In genomic region chr4:119071648-119072362, GRCm38 (mm10) we compare ENCODE assay signal across 8 mouse cellular contexts. TPM values are rescaled to one million over a fixed set of nuclear protein-coding genes. Genes with fewer than 3 reads are reported as not detected.
A peak's percentile ranks its signal among the peaks of the same experiment; 100 is the strongest.
DNase-seq lines count a peak whose midpoint lies in the region; ATAC-seq and TF ChIP-seq lines count a peak whose summit lies in the region.

No protein-coding gene starts in this region.

- peak; percentile 62 for DNase-seq in forebrain, embryonic 11.5 days (ENCODE audit: low spot score)
- no peak for DNase-seq in lung, embryonic 14.5 days
- no peak for DNase-seq in lung, postnatal 0 days (ENCODE audit: low spot score)
- DNase-seq in forebrain, embryonic 14.5 days (ENCODE audit: low spot score): no peak
- DNase-seq in frontal cortex, postnatal 25 days (ENCODE audit: low spot score in 2 of 2): no peak
- DNase-seq in kidney, postnatal 36 days: no peak

- H3K4me2 ChIP-seq in forebrain, embryonic 11.5 days (ENCODE audit: low read depth, low read length, severe bottlenecking): peak overlapping the region; percentile 49
- no peak overlapping the region for H3K4me2 ChIP-seq in forebrain, embryonic 16.5 days (ENCODE audit: low read length)
- peak overlapping the region; percentile 16; the same call in 1 of the 2 replicates for H3K4me2 ChIP-seq in lung, embryonic 14.5 days
- no peak overlapping the region for H3K4me2 ChIP-seq in lung, postnatal 0 days (replicated peaks; ENCODE audit: low read depth, low read length)
- 0 out of 2 replicates have a peak overlapping the region, but pooled peaks have one; percentile 14 for H3K4me2 ChIP-seq in forebrain, embryonic 14.5 days (ENCODE audit: low read length)
- peak overlapping the region; percentile 4; the same call in 1 of the 2 replicates for H3K4me2 ChIP-seq in midbrain, embryonic 16.5 days (ENCODE audit: low read length)

- no peak for TF ChIP-seq CTCF in lung, embryonic 14.5 days (IDR thresholded peaks at IDR 0.05; ENCODE audit: low read depth)
- TF ChIP-seq CTCF in lung, postnatal 0 days (IDR thresholded peaks at IDR 0.05): no peak

- peak overlapping the region; percentile 71 for H3K27ac ChIP-seq in forebrain, embryonic 11.5 days (ENCODE audit: low read depth, low read length)
- H3K27ac ChIP-seq in forebrain, embryonic 16.5 days (ENCODE audit: low read length): no peak overlapping the region
- H3K27ac ChIP-seq in lung, embryonic 14.5 days (ENCODE audit: low read depth): peak overlapping the region; percentile 67
- H3K27ac ChIP-seq in lung, postnatal 0 days (ENCODE audit: low read length): no peak overlapping the region
- no peak overlapping the region for H3K27ac ChIP-seq in forebrain, embryonic 14.5 days (ENCODE audit: low read depth, low read length)
- H3K27ac ChIP-seq in midbrain, embryonic 16.5 days (ENCODE audit: low read length): no peak overlapping the region

- no peaks in the 10 kb centered on the region for H3K27me3 ChIP-seq in forebrain, embryonic 11.5 days (ENCODE audit: control insufficient read depth, insufficient read depth, low read length)
- H3K27me3 ChIP-seq in forebrain, embryonic 16.5 days (replicated peaks; ENCODE audit: control insufficient read depth, insufficient read depth, low read length): peaks cover 6% of the 10 kb centered on the region; the same call in 1 of the 2 replicates
- H3K27me3 ChIP-seq in lung, embryonic 14.5 days (ENCODE audit: insufficient read depth, low read length): peaks cover 12% of the 10 kb centered on the region
- no peaks in the 10 kb centered on the region; the same call in 1 of the 2 replicates for H3K27me3 ChIP-seq in lung, postnatal 0 days (replicated peaks; ENCODE audit: insufficient read depth, low read length)
- 0 out of 2 replicates have a peak, but pooled peaks cover 5% of the 10 kb centered on the region for H3K27me3 ChIP-seq in forebrain, embryonic 14.5 days (replicated peaks; ENCODE audit: control insufficient read depth, insufficient read depth, low read length)
- peaks cover 18% of the 10 kb centered on the region for H3K27me3 ChIP-seq in midbrain, embryonic 16.5 days (ENCODE audit: control insufficient read depth, insufficient read depth, low read depth, low read length)

- peak overlapping the region; percentile 49 for H3K9ac ChIP-seq in forebrain, embryonic 11.5 days (ENCODE audit: low read length)
- no peak overlapping the region for H3K9ac ChIP-seq in forebrain, embryonic 16.5 days (replicated peaks; ENCODE audit: low read depth, low read length)
- H3K9ac ChIP-seq in lung, embryonic 14.5 days: no peak overlapping the region
- H3K9ac ChIP-seq in lung, postnatal 0 days (replicated peaks; ENCODE audit: low read depth): no peak overlapping the region
- H3K9ac ChIP-seq in forebrain, embryonic 14.5 days (ENCODE audit: low read length): no peak overlapping the region
- no peak overlapping the region for H3K9ac ChIP-seq in midbrain, embryonic 16.5 days (ENCODE audit: low read depth, low read length)

- H3K4me3 ChIP-seq in forebrain, embryonic 11.5 days (ENCODE audit: low read depth, low read length): no peak overlapping the region
- H3K4me3 ChIP-seq in forebrain, embryonic 16.5 days (replicated peaks; ENCODE audit: low read length): no peak overlapping the region
- no peak overlapping the region for H3K4me3 ChIP-seq in lung, embryonic 14.5 days (ENCODE audit: low read depth, low read length)
- H3K4me3 ChIP-seq in lung, postnatal 0 days (ENCODE audit: low read depth, low read length): no peak overlapping the region
- H3K4me3 ChIP-seq in forebrain, embryonic 14.5 days (ENCODE audit: low read depth, low read length): no peak overlapping the region
- H3K4me3 ChIP-seq in midbrain, embryonic 16.5 days (ENCODE audit: low read depth, low read length): no peak overlapping the region

- WGBS in forebrain, embryonic 11.5 days: 2% methylated on average over 19 of the region's 19 CpGs
- WGBS in forebrain, embryonic 16.5 days: 12% methylated on average over 19 of the region's 19 CpGs
- 26% methylated on average over 19 of the region's 19 CpGs for WGBS in lung, embryonic 14.5 days
- 39% methylated on average over 19 of the region's 19 CpGs for WGBS in lung, postnatal 0 days
- WGBS in forebrain, embryonic 14.5 days: 8% methylated on average over 19 of the region's 19 CpGs
- 8% methylated on average over 19 of the region's 19 CpGs for WGBS in midbrain, embryonic 16.5 days

- H3K9me3 ChIP-seq in forebrain, embryonic 11.5 days (ENCODE audit: control insufficient read depth, low read length): no peaks in the 10 kb centered on the region
- H3K9me3 ChIP-seq in forebrain, embryonic 16.5 days (ENCODE audit: control insufficient read depth, low read length): no peaks in the 10 kb centered on the region
- no peaks in the 10 kb centered on the region for H3K9me3 ChIP-seq in lung, embryonic 14.5 days (ENCODE audit: low read depth, low read length)
- H3K9me3 ChIP-seq in lung, postnatal 0 days (ENCODE audit: low read length): no peaks in the 10 kb centered on the region
- no peaks in the 10 kb centered on the region for H3K9me3 ChIP-seq in forebrain, embryonic 14.5 days (replicated peaks; ENCODE audit: control insufficient read depth, low read length)
- H3K9me3 ChIP-seq in midbrain, embryonic 16.5 days (replicated peaks; ENCODE audit: control insufficient read depth, low read length, poor library complexity, severe bottlenecking): no peaks in the 10 kb centered on the region

- peaks cover 24% of the 10 kb centered on the region for H3K4me1 ChIP-seq in forebrain, embryonic 11.5 days (replicated peaks; ENCODE audit: control insufficient read depth, insufficient read depth, low read length)
- H3K4me1 ChIP-seq in forebrain, embryonic 16.5 days (replicated peaks; ENCODE audit: control insufficient read depth, insufficient read depth, low read length): peaks cover 17% of the 10 kb centered on the region
- H3K4me1 ChIP-seq in lung, embryonic 14.5 days (ENCODE audit: insufficient read depth): no peaks in the 10 kb centered on the region; the same call in none of the 2 replicates
- H3K4me1 ChIP-seq in lung, postnatal 0 days (ENCODE audit: insufficient read depth, low read depth, low read length): peaks cover 6% of the 10 kb centered on the region; the same call in 1 of the 2 replicates
- H3K4me1 ChIP-seq in forebrain, embryonic 14.5 days (ENCODE audit: control insufficient read depth, insufficient read depth, low read length): peaks cover 17% of the 10 kb centered on the region
- peaks cover 18% of the 10 kb centered on the region for H3K4me1 ChIP-seq in midbrain, embryonic 16.5 days (ENCODE audit: control insufficient read depth, insufficient read depth, low read length)

- no peak for TF ChIP-seq EP300 in lung, postnatal 0 days (IDR thresholded peaks at IDR 0.05)

- H3K36me3 ChIP-seq in forebrain, embryonic 11.5 days (ENCODE audit: control insufficient read depth, insufficient read depth, low read length): no peaks in the 10 kb centered on the region
- H3K36me3 ChIP-seq in forebrain, embryonic 16.5 days (ENCODE audit: control insufficient read depth, insufficient read depth): no peaks in the 10 kb centered on the region
- H3K36me3 ChIP-seq in lung, embryonic 14.5 days (ENCODE audit: insufficient read depth): no peaks in the 10 kb centered on the region
- H3K36me3 ChIP-seq in lung, postnatal 0 days (ENCODE audit: insufficient read depth, low read length): no peaks in the 10 kb centered on the region
- no peaks in the 10 kb centered on the region for H3K36me3 ChIP-seq in forebrain, embryonic 14.5 days (ENCODE audit: control insufficient read depth, insufficient read depth, low read length)
- no peaks in the 10 kb centered on the region for H3K36me3 ChIP-seq in midbrain, embryonic 16.5 days (ENCODE audit: control insufficient read depth, insufficient read depth, low read length)

- 0 out of 2 replicates have a peak, but pooled peaks have one; percentile 19 for ATAC-seq in forebrain, embryonic 11.5 days (replicated peaks; ENCODE audit: low FRiP score)
- ATAC-seq in forebrain, embryonic 16.5 days: no peak
- no peak for ATAC-seq in lung, embryonic 14.5 days (ENCODE audit: insufficient read depth)
- ATAC-seq in lung, postnatal 0 days: no peak
- ATAC-seq in forebrain, embryonic 14.5 days: no peak
- no peak for ATAC-seq in midbrain, embryonic 16.5 days

RNA-seq across cellular contexts. Expression of gene Slc2a1, which starts 36.7 kb away (rescaled TPM):
- polyA plus RNA-seq in forebrain, embryonic 11.5 days (2014; fragmentation: Nextera tagmentation; extraction: Ambion mirVana): 171 and 181 TPM in 2 replicates
- polyA plus RNA-seq in forebrain, embryonic 16.5 days (2015; fragmentation: Nextera tagmentation; extraction: Ambion mirVana): 88.3 and 103 TPM in 2 replicates
- polyA plus RNA-seq in lung, embryonic 14.5 days (2014; fragmentation: Nextera tagmentation; extraction: Ambion mirVana): 70.7 and 83.1 TPM in 2 replicates
- polyA plus RNA-seq in lung, postnatal 0 days (2015; fragmentation: Nextera tagmentation; extraction: Ambion mirVana): 16.7 and 20.4 TPM in 2 replicates
- 85.3 and 96.7 TPM in 2 replicates for polyA plus RNA-seq in forebrain, embryonic 14.5 days (2014; fragmentation: Nextera tagmentation; extraction: Ambion mirVana)
- 90.7 and 91.6 TPM in 2 replicates for polyA plus RNA-seq in midbrain, embryonic 16.5 days (2015; fragmentation: Nextera tagmentation; extraction: Ambion mirVana)

Comparison
In these comparisons a context has a peak if more than half of its experiments do, and no peak if none do; other contexts are left out.
1. H3K27ac ChIP-seq: peak in forebrain, embryonic 11.5 days (single experiment) and lung, embryonic 14.5 days (single experiment); none in forebrain, embryonic 16.5 days (single experiment), lung, postnatal 0 days (single experiment), forebrain, embryonic 14.5 days (single experiment) and midbrain, embryonic 16.5 days (single experiment).
2. H3K4me2 ChIP-seq: peak in forebrain, embryonic 11.5 days (single experiment), lung, embryonic 14.5 days (single experiment), forebrain, embryonic 14.5 days (single experiment) and midbrain, embryonic 16.5 days (single experiment); none in forebrain, embryonic 16.5 days (single experiment) and lung, postnatal 0 days (single experiment).